Mouse (Mus musculus) neural tube, embryonic 15.5 days (tissue): Measurements from ENCODE around the gene Rgs4. TPM values are rescaled to one million over a fixed set of nuclear protein-coding genes. Genes with fewer than 3 reads are reported as not detected.

Experiments used
- ATAC-seq: fragments of 200-750 bp; cut with Nextera tagmentation; 2 replicates; pipeline ENCODE4 v1.8.0; 2017; ENCODE audit warnings: mild to moderate bottlenecking, moderate TSS enrichment, moderate library complexity; ENCODE audit not compliant: low FRiP score
- H3K27ac ChIP-seq: fragments of 300-500 bp; sonication (generic); replicated peaks from 2 replicates; pipeline ENCODE4 v1.5.1; 2015; ENCODE audit warnings: mild to moderate bottlenecking, inconsistent platforms
- H3K27me3 ChIP-seq: fragments of 300-500 bp; sonication (generic); replicated peaks from 2 replicates; pipeline ENCODE4 v1.6.1; 2015; ENCODE audit warnings: inconsistent platforms
- H3K36me3 ChIP-seq: fragments of 300-500 bp; sonication (generic); 2 replicates; pipeline ENCODE4 v1.6.1; 2015; ENCODE audit warnings: inconsistent platforms
- H3K4me1 ChIP-seq: fragments of 300-500 bp; sonication (generic); 2 replicates; pipeline ENCODE4 v1.6.1; 2015; ENCODE audit warnings: inconsistent platforms
- H3K4me2 ChIP-seq: fragments of 300-500 bp; sonication (generic); 2 replicates; pipeline ENCODE4 v1.6.1; 2015; ENCODE audit warnings: inconsistent platforms, mild to moderate bottlenecking, moderate library complexity
- H3K4me3 ChIP-seq: fragments of 300-500 bp; sonication (generic); replicated peaks from 2 replicates; pipeline ENCODE4 v1.5.1; 2015; ENCODE audit warnings: mild to moderate bottlenecking, inconsistent platforms
- H3K9ac ChIP-seq: fragments of 300-500 bp; sonication (generic); replicated peaks from 2 replicates; pipeline ENCODE4 v1.6.1; 2015; ENCODE audit warnings: mild to moderate bottlenecking, inconsistent platforms
- H3K9me3 ChIP-seq: fragments of 300-500 bp; sonication (generic); replicated peaks from 2 replicates; pipeline ENCODE4 v1.6.1; 2016; ENCODE audit warnings: inconsistent platforms
- WGBS: fragments of 180-500 bp; shearing (Covaris S2); methylation state at CpG from one replicate; pipeline ENCODE4 v1.1.7; 2015; ENCODE audit warnings: mixed read lengths; 5-methylcytosine and 5-hydroxymethylcytosine counted together
- polyA plus RNA-seq: library from polyadenylated mRNA; unstranded; fragments of >200 nt; fragmentation: Nextera tagmentation; extraction: Ambion mirVana; gene quantifications from 2 replicates; pipeline ENCODE4 v1.2.1, GENCODE M21; 2015

The Rgs4 gene
- polyA plus RNA-seq: 90.4 and 99.2 TPM in 2 replicates

GRCm38 (mm10) chr1:169747473-169747872, at the start of gene Rgs4:
Rgs4 (minus strand) TSS chr1:169747642.
- Histone ChIP-seq H3K4me2 (peak within 1 kb of the TSS; percentile 71), H3K36me3 (no peaks in the 10 kb centered on the region), H3K9me3 (no peaks in the 10 kb centered on the region), H3K4me1 (peaks cover 23% of the 10 kb centered on the region), H3K27me3 (0 out of 2 replicates have a peak, but pooled peaks cover 2% of the 10 kb centered on the region), H3K4me3 (peak within 1 kb of the TSS; percentile 46), H3K27ac (peak within 1 kb of the TSS; percentile 83), H3K9ac (peak within 1 kb of the TSS; percentile 43)
- under 1% methylated on average over 16 of the region's 16 CpGs for WGBS
- ATAC-seq: peak; percentile 93

GRCm38 (mm10) chr1:169792437-169792836, 45.0 kb upstream of the Rgs4 start:
- no peak overlapping the region for H3K4me3 ChIP-seq
- no peaks in the 10 kb centered on the region for H3K9me3 ChIP-seq
- WGBS: 94% methylated on average over 5 of the region's 5 CpGs

GRCm38 (mm10) chr1:169785981-169786380, 38.5 kb upstream of the Rgs4 start:
- no peak for ATAC-seq

More at GRCm38 (mm10) chr1:169792437-169792836, 45.0 kb upstream of the Rgs4 start:
- H3K9ac ChIP-seq: no peak overlapping the region
- H3K4me1 ChIP-seq: no peaks in the 10 kb centered on the region
- no peak overlapping the region for H3K4me2 ChIP-seq
- ATAC-seq: no peak
- H3K27ac ChIP-seq: no peak overlapping the region
- no peaks in the 10 kb centered on the region for H3K27me3 ChIP-seq
- no peaks in the 10 kb centered on the region for H3K36me3 ChIP-seq

GRCm38 (mm10) chr1:169776566-169776965, 29.1 kb upstream of the Rgs4 start:
- no peak for ATAC-seq
- WGBS: 79% methylated on average over 7 of the region's 7 CpGs
- no peaks in the 10 kb centered on the region for H3K4me1 ChIP-seq
- no peaks in the 10 kb centered on the region for H3K9me3 ChIP-seq
- no peaks in the 10 kb centered on the region for H3K36me3 ChIP-seq
- no peaks in the 10 kb centered on the region for H3K27me3 ChIP-seq
- H3K4me3 ChIP-seq: no peak overlapping the region
- H3K9ac ChIP-seq: no peak overlapping the region
- H3K27ac ChIP-seq: no peak overlapping the region
- no peak overlapping the region for H3K4me2 ChIP-seq

More at GRCm38 (mm10) chr1:169785981-169786380, 38.5 kb upstream of the Rgs4 start:
- Histone ChIP-seq H3K4me3 (no peak overlapping the region), H3K4me2 (no peak overlapping the region), H3K27ac (no peak overlapping the region), H3K9me3 (no peaks in the 10 kb centered on the region), H3K9ac (no peak overlapping the region), H3K27me3 (no peaks in the 10 kb centered on the region), H3K4me1 (no peaks in the 10 kb centered on the region), H3K36me3 (no peaks in the 10 kb centered on the region)
- WGBS: 95% methylated on average over 3 of the region's 3 CpGs

- Histone ChIP-seq H3K9me3 (no peaks in the 10 kb centered on the region), H3K27ac (peak overlapping the region; percentile 54), H3K36me3 (no peaks in the 10 kb centered on the region), H3K4me1 (peaks cover 17% of the 10 kb centered on the region), H3K9ac (no peak overlapping the region), H3K27me3 (no peaks in the 10 kb centered on the region), H3K4me2 (no peak overlapping the region), H3K4me3 (no peak overlapping the region)
- WGBS: 26% methylated on average over 2 of the region's 2 CpGs
- ATAC-seq: peak; percentile 51; the same call in 1 of the 2 replicates
These were observed 17.1 kb upstream of the Rgs4 start for GRCm38 (mm10) chr1:169764619-169764955.

GRCm38 (mm10) chr1:169763858-169764618, 16.6 kb upstream of the Rgs4 start:
- Histone ChIP-seq H3K9ac (no peak overlapping the region), H3K4me1 (peaks cover 17% of the 10 kb centered on the region), H3K27ac (peak overlapping the region; percentile 54), H3K4me3 (no peak overlapping the region), H3K9me3 (no peaks in the 10 kb centered on the region), H3K27me3 (no peaks in the 10 kb centered on the region), H3K4me2 (no peak overlapping the region), H3K36me3 (no peaks in the 10 kb centered on the region)
- peak; percentile 90 for ATAC-seq
- 37% methylated on average over 9 of the region's 9 CpGs for WGBS

GRCm38 (mm10) chr1:169762524-169762923, 15.1 kb upstream of the Rgs4 start:
- H3K9ac ChIP-seq: no peak overlapping the region
- no peak overlapping the region for H3K4me2 ChIP-seq
- 84% methylated on average over 2 of the region's 2 CpGs for WGBS
- ATAC-seq: no peak
- peaks cover 17% of the 10 kb centered on the region for H3K4me1 ChIP-seq
- H3K27ac ChIP-seq: no peak overlapping the region
- no peaks in the 10 kb centered on the region for H3K27me3 ChIP-seq
- no peak overlapping the region for H3K4me3 ChIP-seq
- H3K36me3 ChIP-seq: no peaks in the 10 kb centered on the region
- H3K9me3 ChIP-seq: no peaks in the 10 kb centered on the region

- no peaks in the 10 kb centered on the region for H3K4me1 ChIP-seq
- no peaks in the 10 kb centered on the region for H3K36me3 ChIP-seq
- H3K27me3 ChIP-seq: no peaks in the 10 kb centered on the region
- H3K9ac ChIP-seq: no peak overlapping the region
- H3K4me3 ChIP-seq: no peak overlapping the region
- no peak for ATAC-seq
- no peak overlapping the region for H3K27ac ChIP-seq
- no peak overlapping the region for H3K4me2 ChIP-seq
- no peaks in the 10 kb centered on the region for H3K9me3 ChIP-seq
- 83% methylated on average over 1 of the region's 3 CpGs for WGBS
These were observed 9.1 kb upstream of the Rgs4 start for GRCm38 (mm10) chr1:169756532-169756931.

GRCm38 (mm10) chr1:169752395-169752794, 5.0 kb upstream of the Rgs4 start:
- no peaks in the 10 kb centered on the region for H3K9me3 ChIP-seq
- no peak overlapping the region for H3K9ac ChIP-seq
- peaks cover 8% of the 10 kb centered on the region; the same call in 1 of the 2 replicates for H3K4me1 ChIP-seq
- H3K36me3 ChIP-seq: no peaks in the 10 kb centered on the region
- no peak overlapping the region for H3K27ac ChIP-seq
- H3K27me3 ChIP-seq: no peaks in the 10 kb centered on the region
- H3K4me3 ChIP-seq: no peak overlapping the region
- WGBS: 52% methylated on average over 3 of the region's 4 CpGs
- no peak overlapping the region for H3K4me2 ChIP-seq
- no peak for ATAC-seq

GRCm38 (mm10) chr1:169748439-169748838, 997 bp upstream of the Rgs4 start:
- ATAC-seq: peak; percentile 26; the same call in 1 of the 2 replicates
- Histone ChIP-seq H3K4me1 (peaks cover 23% of the 10 kb centered on the region), H3K4me3 (peak overlapping the region; percentile 46), H3K9me3 (no peaks in the 10 kb centered on the region), H3K27ac (peak overlapping the region; percentile 83; the same call in 1 of the 2 replicates), H3K4me2 (peak overlapping the region; percentile 71), H3K9ac (no peak overlapping the region), H3K27me3 (0 out of 2 replicates have a peak, but pooled peaks cover 2% of the 10 kb centered on the region), H3K36me3 (no peaks in the 10 kb centered on the region)
- WGBS: 30% methylated on average over 5 of the region's 5 CpGs

- Histone ChIP-seq H3K9me3 (no peaks in the 10 kb centered on the region), H3K4me2 (peak overlapping the region; percentile 71), H3K4me3 (peak overlapping the region; percentile 46), H3K27me3 (0 out of 2 replicates have a peak, but pooled peaks cover 2% of the 10 kb centered on the region), H3K36me3 (no peaks in the 10 kb centered on the region), H3K27ac (peak overlapping the region; percentile 83), H3K9ac (peak overlapping the region; percentile 43), H3K4me1 (peaks cover 23% of the 10 kb centered on the region)
- WGBS: 28% methylated on average over 6 of the region's 6 CpGs
- ATAC-seq: peak; percentile 51
These were observed 460 bp upstream of the Rgs4 start for GRCm38 (mm10) chr1:169747902-169748301.

GRCm38 (mm10) chr1:169741147-169741546, 6.3 kb downstream of the Rgs4 start:
- H3K27me3 ChIP-seq: 0 out of 2 replicates have a peak, but pooled peaks cover 2% of the 10 kb centered on the region
- H3K4me2 ChIP-seq: no peak overlapping the region
- 68% methylated on average over 5 of the region's 5 CpGs for WGBS
- no peak for ATAC-seq
- no peaks in the 10 kb centered on the region for H3K36me3 ChIP-seq
- no peak overlapping the region for H3K9ac ChIP-seq
- peaks cover 6% of the 10 kb centered on the region for H3K4me1 ChIP-seq
- H3K27ac ChIP-seq: no peak overlapping the region
- H3K9me3 ChIP-seq: no peaks in the 10 kb centered on the region
- H3K4me3 ChIP-seq: no peak overlapping the region
